Mouse (Mus musculus): ENCODE measurements at regions not wholly inside any gene's neighbourhood (a gene's known extent, or its start where the extent isn't known, plus 50 kb on each side); places are given as distances from the start of the nearest gene placed in this dataset.

GRCm38 (mm10) chr8:26840286-26840685, 136.8 kb upstream of the Zfp703 start:
- H3K4me2 ChIP-seq (replicated peaks), result no peak overlapping the region
- H3K4me3 ChIP-seq, result no peak overlapping the region
- H3K4me1 ChIP-seq, result peaks cover 7% of the 10 kb centered on the region
- no peak overlapping the region for H3K27ac ChIP-seq (replicated peaks)
- 57% methylated on average over 2 of the region's 2 CpGs for WGBS
- no peaks in the 10 kb centered on the region for H3K36me3 ChIP-seq
- H3K9ac ChIP-seq (replicated peaks), result no peak overlapping the region
- H3K27me3 ChIP-seq, result no peaks in the 10 kb centered on the region
- no peak for ATAC-seq (ENCODE audit: low FRiP score, low read depth)
- no peaks in the 10 kb centered on the region for H3K9me3 ChIP-seq

GRCm38 (mm10) chr8:26840745-26841680, 136.1 kb upstream of the Zfp703 start:
- Histone ChIP-seq H3K4me3 (no peak overlapping the region), H3K27me3 (no peaks in the 10 kb centered on the region), H3K9ac (replicated peaks) (no peak overlapping the region), H3K4me1 (peaks cover 7% of the 10 kb centered on the region), H3K4me2 (replicated peaks) (no peak overlapping the region), H3K9me3 (no peaks in the 10 kb centered on the region), H3K27ac (replicated peaks) (no peak overlapping the region), H3K36me3 (no peaks in the 10 kb centered on the region)
- 68% methylated on average over 12 of the region's 12 CpGs for WGBS
- ATAC-seq (ENCODE audit: low FRiP score, low read depth), result no peak

GRCm38 (mm10) chr8:26843714-26844113, 133.4 kb upstream of the Zfp703 start:
- Histone ChIP-seq H3K4me2 (replicated peaks) (no peak overlapping the region), H3K27me3 (peaks cover 6% of the 10 kb centered on the region; the same call in 1 of the 2 replicates), H3K4me3 (no peak overlapping the region), H3K9ac (replicated peaks) (no peak overlapping the region), H3K9me3 (no peaks in the 10 kb centered on the region), H3K4me1 (peaks cover 7% of the 10 kb centered on the region), H3K27ac (replicated peaks) (no peak overlapping the region), H3K36me3 (no peaks in the 10 kb centered on the region)
- 80% methylated on average over 6 of the region's 6 CpGs for WGBS
- ATAC-seq (ENCODE audit: low FRiP score, low read depth), result no peak

- Histone ChIP-seq H3K4me1 (peaks cover 7% of the 10 kb centered on the region), H3K27ac (replicated peaks) (no peak overlapping the region), H3K9me3 (no peaks in the 10 kb centered on the region), H3K4me2 (replicated peaks) (no peak overlapping the region), H3K27me3 (peaks cover 6% of the 10 kb centered on the region; the same call in 1 of the 2 replicates), H3K4me3 (no peak overlapping the region), H3K36me3 (no peaks in the 10 kb centered on the region), H3K9ac (replicated peaks) (no peak overlapping the region)
- ATAC-seq (ENCODE audit: low FRiP score, low read depth), result no peak
- 73% methylated on average over 8 of the region's 8 CpGs for WGBS
Observed at GRCm38 (mm10) chr8:26844132-26844808, 132.9 kb upstream of the Zfp703 start.

GRCm38 (mm10) chr8:26844809-26845143, 132.3 kb upstream of the Zfp703 start:
- ATAC-seq (ENCODE audit: low FRiP score, low read depth), result no peak
- H3K9ac ChIP-seq (replicated peaks), result no peak overlapping the region
- H3K4me3 ChIP-seq, result no peak overlapping the region
- H3K4me1 ChIP-seq, result peaks cover 7% of the 10 kb centered on the region
- WGBS, result 89% methylated on average over 6 of the region's 6 CpGs
- H3K36me3 ChIP-seq, result no peaks in the 10 kb centered on the region
- no peaks in the 10 kb centered on the region for H3K9me3 ChIP-seq
- H3K4me2 ChIP-seq (replicated peaks), result no peak overlapping the region
- peaks cover 6% of the 10 kb centered on the region; the same call in 1 of the 2 replicates for H3K27me3 ChIP-seq
- no peak overlapping the region for H3K27ac ChIP-seq (replicated peaks)

GRCm38 (mm10) chr8:26845481-26846194, 131.5 kb upstream of the Zfp703 start:
- H3K27ac ChIP-seq (replicated peaks), result no peak overlapping the region
- no peaks in the 10 kb centered on the region for H3K36me3 ChIP-seq
- no peak overlapping the region for H3K4me2 ChIP-seq (replicated peaks)
- 66% methylated on average over 11 of the region's 11 CpGs for WGBS
- H3K4me1 ChIP-seq, result peaks cover 6% of the 10 kb centered on the region
- no peak overlapping the region for H3K4me3 ChIP-seq
- peaks cover 6% of the 10 kb centered on the region; the same call in 1 of the 2 replicates for H3K27me3 ChIP-seq
- no peak overlapping the region for H3K9ac ChIP-seq (replicated peaks)
- no peak for ATAC-seq (ENCODE audit: low FRiP score, low read depth)
- H3K9me3 ChIP-seq, result no peaks in the 10 kb centered on the region

GRCm38 (mm10) chr8:26847009-26847408, 130.1 kb upstream of the Zfp703 start:
- H3K4me2 ChIP-seq (replicated peaks), result no peak overlapping the region
- no peaks in the 10 kb centered on the region; the same call in 1 of the 2 replicates for H3K4me1 ChIP-seq
- H3K27me3 ChIP-seq, result peaks cover 6% of the 10 kb centered on the region; the same call in 1 of the 2 replicates
- no peak overlapping the region for H3K9ac ChIP-seq (replicated peaks)
- ATAC-seq (ENCODE audit: low FRiP score, low read depth), result no peak
- no peaks in the 10 kb centered on the region for H3K36me3 ChIP-seq
- H3K27ac ChIP-seq (replicated peaks), result no peak overlapping the region
- 88% methylated on average over 9 of the region's 9 CpGs for WGBS
- no peak overlapping the region for H3K4me3 ChIP-seq
- no peaks in the 10 kb centered on the region for H3K9me3 ChIP-seq

- Histone ChIP-seq H3K4me3 (no peak overlapping the region), H3K27me3 (peaks cover 6% of the 10 kb centered on the region; the same call in 1 of the 2 replicates), H3K4me2 (replicated peaks) (no peak overlapping the region), H3K9ac (replicated peaks) (no peak overlapping the region), H3K9me3 (no peaks in the 10 kb centered on the region), H3K4me1 (no peaks in the 10 kb centered on the region; the same call in 1 of the 2 replicates), H3K27ac (replicated peaks) (no peak overlapping the region), H3K36me3 (no peaks in the 10 kb centered on the region)
- ATAC-seq (ENCODE audit: low FRiP score, low read depth), result no peak
- WGBS, result 84% methylated on average over 17 of the region's 17 CpGs
Observed at GRCm38 (mm10) chr8:26848098-26848772, 128.9 kb upstream of the Zfp703 start.

GRCm38 (mm10) chr8:26848955-26849684, 128.0 kb upstream of the Zfp703 start:
- H3K4me3 ChIP-seq, result no peak overlapping the region
- H3K27ac ChIP-seq (replicated peaks), result no peak overlapping the region
- no peaks in the 10 kb centered on the region for H3K36me3 ChIP-seq
- no peak overlapping the region for H3K9ac ChIP-seq (replicated peaks)
- peaks cover 6% of the 10 kb centered on the region; the same call in 1 of the 2 replicates for H3K27me3 ChIP-seq
- no peaks in the 10 kb centered on the region for H3K9me3 ChIP-seq
- no peaks in the 10 kb centered on the region; the same call in 1 of the 2 replicates for H3K4me1 ChIP-seq
- H3K4me2 ChIP-seq (replicated peaks), result no peak overlapping the region
- no peak for ATAC-seq (ENCODE audit: low FRiP score, low read depth)
- 82% methylated on average over 19 of the region's 19 CpGs for WGBS

GRCm38 (mm10) chr8:26851871-26852800, 125.0 kb upstream of the Zfp703 start:
- no peak overlapping the region for H3K4me3 ChIP-seq
- H3K9me3 ChIP-seq, result no peaks in the 10 kb centered on the region
- H3K9ac ChIP-seq (replicated peaks), result no peak overlapping the region
- H3K27me3 ChIP-seq, result no peaks in the 10 kb centered on the region; the same call in 1 of the 2 replicates
- H3K36me3 ChIP-seq, result no peaks in the 10 kb centered on the region
- H3K27ac ChIP-seq (replicated peaks), result no peak overlapping the region
- 82% methylated on average over 18 of the region's 18 CpGs for WGBS
- H3K4me1 ChIP-seq, result no peaks in the 10 kb centered on the region; the same call in 1 of the 2 replicates
- no peak for ATAC-seq (ENCODE audit: low FRiP score, low read depth)
- no peak overlapping the region for H3K4me2 ChIP-seq (replicated peaks)
